Mouse (Mus musculus): ENCODE results near the gene Rab40b. TPM values are rescaled to one million over a fixed set of nuclear protein-coding genes. Genes with fewer than 3 reads are reported as not detected.

Rab40b gene
- 1.7 and 2.6 TPM in 2 replicates for polyA plus RNA-seq (2011; ENCODE audit: insufficient read length, low read depth, missing spikeins)

- TF ChIP-seq CTCF (IDR thresholded peaks at IDR 0.05; ENCODE audit: borderline replicate concordance, insufficient read depth, low read length) (no peak), POLR2A (IDR thresholded peaks at IDR 0.05; ENCODE audit: low read depth, low read length) (peak; percentile 46; the same call in 1 of the 2 replicates)
- Histone ChIP-seq H3K4me3 (ENCODE audit: insufficient read depth, low read length) (peak within 1 kb of the TSS; percentile 57), H3K27ac (ENCODE audit: insufficient read depth, low read length) (no peak within 1 kb of the TSS), H3K4me1 (ENCODE audit: control insufficient read depth, insufficient read depth, low read length) (no peaks in the 10 kb centered on the region)
These were observed at the start of gene Rab40b for GRCm38 (mm10) chr11:121387750-121388553. Gene Rab40b, minus strand, starts transcription at chr11:121388251.

- Histone ChIP-seq H3K27ac (ENCODE audit: insufficient read depth, low read length) (no peak overlapping the region), H3K4me1 (ENCODE audit: control insufficient read depth, insufficient read depth, low read length) (no peaks in the 10 kb centered on the region), H3K4me3 (ENCODE audit: insufficient read depth, low read length) (no peak overlapping the region)
- no peak for TF ChIP-seq CTCF (IDR thresholded peaks at IDR 0.05; ENCODE audit: borderline replicate concordance, insufficient read depth, low read length)
- TF ChIP-seq POLR2A (IDR thresholded peaks at IDR 0.05; ENCODE audit: low read depth, low read length) = no peak
These were observed 49.2 kb upstream of the Rab40b start for GRCm38 (mm10) chr11:121437236-121437635.

- TF ChIP-seq POLR2A (IDR thresholded peaks at IDR 0.05; ENCODE audit: low read depth, low read length) = no peak
- no peak for TF ChIP-seq CTCF (IDR thresholded peaks at IDR 0.05; ENCODE audit: borderline replicate concordance, insufficient read depth, low read length)
- no peak within 1 kb of the TSS for H3K27ac ChIP-seq (ENCODE audit: insufficient read depth, low read length)
These were observed 46.4 kb upstream of the Rab40b start, which contains the start of gene Fn3k for GRCm38 (mm10) chr11:121434156-121435155. Gene Fn3k, plus strand, starts transcription at chr11:121434913.

GRCm38 (mm10) chr11:121433397-121433796 lies 45.3 kb upstream of the Rab40b start:
- no peak overlapping the region for H3K27ac ChIP-seq (ENCODE audit: insufficient read depth, low read length)

More at GRCm38 (mm10) chr11:121434156-121435155, 46.4 kb upstream of the Rab40b start, which contains the start of gene Fn3k:
- H3K4me1 ChIP-seq (ENCODE audit: control insufficient read depth, insufficient read depth, low read length) = no peaks in the 10 kb centered on the region
- peak within 1 kb of the TSS; percentile 7 for H3K4me3 ChIP-seq (ENCODE audit: insufficient read depth, low read length)

GRCm38 (mm10) chr11:121421553-121422173 lies 33.6 kb upstream of the Rab40b start:
- H3K4me1 ChIP-seq (ENCODE audit: control insufficient read depth, insufficient read depth, low read length) = peaks cover 5% of the 10 kb centered on the region; the same call in 1 of the 2 replicates
- no peak overlapping the region for H3K27ac ChIP-seq (ENCODE audit: insufficient read depth, low read length)
- peak overlapping the region; percentile 89 for H3K4me3 ChIP-seq (ENCODE audit: insufficient read depth, low read length)
- TF ChIP-seq POLR2A (IDR thresholded peaks at IDR 0.05; ENCODE audit: low read depth, low read length) = no peak
- no peak for TF ChIP-seq CTCF (IDR thresholded peaks at IDR 0.05; ENCODE audit: borderline replicate concordance, insufficient read depth, low read length)

More at GRCm38 (mm10) chr11:121433397-121433796, 45.3 kb upstream of the Rab40b start:
- no peaks in the 10 kb centered on the region for H3K4me1 ChIP-seq (ENCODE audit: control insufficient read depth, insufficient read depth, low read length)
- TF ChIP-seq CTCF (IDR thresholded peaks at IDR 0.05; ENCODE audit: borderline replicate concordance, insufficient read depth, low read length) (no peak), POLR2A (IDR thresholded peaks at IDR 0.05; ENCODE audit: low read depth, low read length) (no peak)
- no peak overlapping the region for H3K4me3 ChIP-seq (ENCODE audit: insufficient read depth, low read length)

- TF ChIP-seq POLR2A (IDR thresholded peaks at IDR 0.05; ENCODE audit: low read depth, low read length) = peak; percentile 64
- peak; percentile 38; the same call in 1 of the 2 replicates for TF ChIP-seq CTCF (IDR thresholded peaks at IDR 0.05; ENCODE audit: borderline replicate concordance, insufficient read depth, low read length)
- H3K4me3 ChIP-seq (ENCODE audit: insufficient read depth, low read length) = peak within 1 kb of the TSS; percentile 89
- H3K4me1 ChIP-seq (ENCODE audit: control insufficient read depth, insufficient read depth, low read length) = peaks cover 5% of the 10 kb centered on the region; the same call in 1 of the 2 replicates
- H3K27ac ChIP-seq (ENCODE audit: insufficient read depth, low read length) = peak within 1 kb of the TSS; percentile 12
These were observed 32.9 kb upstream of the Rab40b start, which contains the start of gene Fn3krp for GRCm38 (mm10) chr11:121420830-121421552. Gene Fn3krp, plus strand, starts transcription at chr11:121421401.

GRCm38 (mm10) chr11:121420379-121420778 lies 32.3 kb upstream of the Rab40b start:
- TF ChIP-seq POLR2A (IDR thresholded peaks at IDR 0.05; ENCODE audit: low read depth, low read length) (no peak), CTCF (IDR thresholded peaks at IDR 0.05; ENCODE audit: borderline replicate concordance, insufficient read depth, low read length) (no peak)
- Histone ChIP-seq H3K27ac (ENCODE audit: insufficient read depth, low read length) (no peak overlapping the region), H3K4me1 (ENCODE audit: control insufficient read depth, insufficient read depth, low read length) (peaks cover 6% of the 10 kb centered on the region; the same call in 1 of the 2 replicates), H3K4me3 (ENCODE audit: insufficient read depth, low read length) (peak overlapping the region; percentile 42; the same call in 1 of the 2 replicates)

- TF ChIP-seq CTCF (IDR thresholded peaks at IDR 0.05; ENCODE audit: borderline replicate concordance, insufficient read depth, low read length) (no peak), POLR2A (IDR thresholded peaks at IDR 0.05; ENCODE audit: low read depth, low read length) (no peak)
- no peak overlapping the region for H3K27ac ChIP-seq (ENCODE audit: insufficient read depth, low read length)
These were observed 30.9 kb upstream of the Rab40b start for GRCm38 (mm10) chr11:121418932-121419331.

More at GRCm38 (mm10) chr11:121418932-121419331, 30.9 kb upstream of the Rab40b start:
- no peak overlapping the region for H3K4me3 ChIP-seq (ENCODE audit: insufficient read depth, low read length)
- peaks cover 7% of the 10 kb centered on the region; the same call in 1 of the 2 replicates for H3K4me1 ChIP-seq (ENCODE audit: control insufficient read depth, insufficient read depth, low read length)

All from embryonic fibroblast, embryonic 13.5 days (primary cell).